Mouse (Mus musculus) frontal cortex, postnatal 10 days (tissue): Measurements from ENCODE around the gene Nanos2.

Experiments
- DNase-seq, 2 experiments: peaks; one replicate each; pipeline ENCODE4 v3.0.0; 2022; ENCODE audit warnings: low spot score in 2 of 2, mixed read lengths in 1 of 2

The Nanos2 gene

DNA sequence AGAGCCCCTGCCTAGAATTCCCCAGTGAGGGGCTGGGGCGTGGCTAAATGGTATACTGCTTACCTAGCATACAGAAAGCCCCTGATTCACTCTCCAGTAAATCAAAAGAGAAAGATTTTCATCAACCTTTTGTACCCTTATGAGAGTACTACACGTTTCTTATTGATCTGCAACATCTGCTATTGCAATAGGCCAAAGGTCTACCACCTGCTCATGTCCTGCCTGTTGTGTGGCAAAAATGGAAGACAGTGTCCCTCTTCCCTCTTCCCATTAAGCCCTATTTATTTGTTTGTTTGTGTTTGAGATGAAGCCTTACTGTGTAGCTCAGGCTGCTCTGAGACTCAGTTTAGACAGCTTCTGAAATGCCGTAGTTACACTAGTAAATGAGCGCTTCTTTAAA lies 28.8 kb downstream of the Nanos2 start:
- DNase-seq = no peak

GRCm38 (mm10) chr7:19017909-19018308 lies 30.7 kb downstream of the Nanos2 start:
- DNase-seq = no peak

DNA sequence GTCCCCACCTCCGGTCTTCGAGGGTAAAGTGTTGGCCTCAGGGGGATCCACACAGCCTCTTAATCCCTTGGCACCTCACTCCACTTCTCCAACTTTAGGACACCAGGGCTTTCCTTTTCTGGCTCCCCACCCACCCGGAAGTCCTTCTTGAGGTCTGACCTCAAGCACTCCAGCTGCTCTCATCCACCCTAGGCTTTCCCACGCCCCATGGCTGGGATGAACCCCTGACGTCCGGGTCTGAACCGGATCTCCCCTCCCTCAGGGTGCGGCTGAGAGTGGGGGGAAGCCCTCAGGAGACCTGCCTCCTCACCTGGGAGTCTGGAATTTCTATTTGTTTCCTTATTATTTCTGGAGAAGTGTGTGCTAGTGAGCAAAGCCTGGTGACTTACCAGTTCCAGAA lies 33.8 kb downstream of the Nanos2 start:
- no peak for DNase-seq

DNA sequence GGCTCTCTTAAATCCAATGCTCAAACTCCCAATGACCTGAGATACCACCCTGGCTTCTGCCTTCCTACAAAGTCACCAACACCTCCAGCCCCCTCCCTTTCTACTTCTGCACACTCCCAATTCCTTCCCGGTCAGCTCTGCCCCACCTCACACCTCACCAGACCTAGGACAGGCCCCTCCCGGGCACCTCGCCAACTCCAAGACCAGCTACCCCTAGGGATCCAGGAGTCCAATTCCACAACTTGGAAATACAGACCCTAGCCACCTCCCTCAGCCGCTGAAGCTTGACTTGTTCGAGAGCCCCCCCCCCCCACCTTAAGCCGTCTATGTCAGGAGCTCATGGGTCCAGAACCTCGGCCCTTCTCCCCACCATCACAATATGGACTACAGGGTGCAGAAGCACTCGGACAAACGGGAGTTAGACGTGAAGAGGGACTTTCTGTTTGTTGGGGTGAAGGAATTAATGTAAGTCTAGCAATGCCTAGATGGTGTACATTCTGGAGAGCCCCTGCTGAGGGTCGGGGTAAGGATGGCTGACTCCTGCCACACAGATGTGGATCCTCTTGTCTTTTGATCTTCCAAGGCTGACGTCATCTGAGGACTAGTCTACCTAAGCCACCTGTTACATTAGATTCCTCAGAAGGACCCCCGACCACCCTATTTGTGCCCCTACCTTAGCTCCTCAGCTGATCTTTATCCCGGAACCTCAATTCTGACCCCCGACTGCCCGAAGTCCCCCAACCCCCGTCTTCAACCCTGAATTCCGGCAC lies 35.2 kb downstream of the Nanos2 start:
- DNase-seq = no peak

DNA sequence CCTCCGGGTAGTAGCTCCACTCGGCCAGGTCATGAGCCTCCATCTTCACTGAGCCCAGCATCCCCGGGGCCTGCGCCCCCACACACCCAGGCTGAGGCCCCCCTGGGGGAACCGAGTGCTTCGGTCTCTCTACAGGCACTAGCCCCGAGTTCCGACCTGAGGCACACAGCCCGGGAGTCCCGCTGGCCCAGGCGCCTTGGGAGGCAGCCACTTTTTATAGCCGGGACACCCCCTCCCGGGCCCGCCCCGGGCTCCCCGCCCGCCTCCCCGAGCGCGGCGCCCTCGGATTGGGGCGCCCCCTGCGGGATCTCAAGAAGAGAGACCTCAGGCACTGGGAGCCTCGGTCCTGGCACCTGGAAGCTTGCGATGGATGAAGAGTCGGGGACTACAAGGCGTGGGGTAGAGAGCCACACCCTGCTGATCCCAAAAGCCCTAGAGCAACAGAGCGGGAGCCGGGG lies 36.2 kb downstream of the Nanos2 start, which contains the start of gene Foxa3:
Gene Foxa3 (minus strand): TSS at position 182 of the 458 bp plus-strand sequence.
- DNase-seq = peak; percentile 50 to 55

- peak; percentile 91 to 95 for DNase-seq
Observed at GRCm38 (mm10) chr7:19024096-19024506, 36.9 kb downstream of the Nanos2 start, which contains the start of gene Sympk. TSS of gene Sympk (plus strand) at chr7:19024377.

DNA sequence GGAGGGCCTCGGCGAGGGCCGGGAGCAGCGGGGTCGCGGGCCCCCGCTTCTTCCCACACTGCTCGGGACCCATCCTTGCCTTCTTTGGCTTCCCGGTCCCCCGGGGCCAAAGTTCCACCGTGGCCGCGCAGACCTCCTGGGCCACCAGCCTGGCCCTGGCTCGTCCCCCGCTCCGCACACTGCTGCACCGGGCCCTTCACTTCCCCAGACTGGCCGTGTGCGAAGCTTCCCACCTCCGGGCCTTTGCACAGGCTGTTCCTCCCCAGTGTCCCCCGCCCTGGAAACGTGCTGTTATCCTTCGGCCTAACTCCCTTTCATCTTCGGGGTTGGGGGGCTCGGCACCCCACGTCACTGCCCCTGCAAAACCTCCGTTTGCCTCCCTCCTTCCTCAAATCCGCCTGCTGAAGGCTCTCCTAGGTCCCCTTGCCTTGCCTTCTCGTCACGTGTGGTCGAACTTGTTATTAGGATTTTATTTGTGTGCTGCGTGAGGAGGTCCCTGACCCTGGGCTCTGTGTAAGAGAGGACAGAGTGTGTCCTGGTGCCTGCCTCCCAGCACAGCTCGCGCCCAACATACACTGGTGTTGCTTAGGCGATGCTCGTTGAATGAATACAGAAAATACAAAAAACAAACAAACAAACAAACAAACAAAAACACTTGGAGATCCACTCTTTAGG lies 37.5 kb downstream of the Nanos2 start:
- DNase-seq = no peak

DNA sequence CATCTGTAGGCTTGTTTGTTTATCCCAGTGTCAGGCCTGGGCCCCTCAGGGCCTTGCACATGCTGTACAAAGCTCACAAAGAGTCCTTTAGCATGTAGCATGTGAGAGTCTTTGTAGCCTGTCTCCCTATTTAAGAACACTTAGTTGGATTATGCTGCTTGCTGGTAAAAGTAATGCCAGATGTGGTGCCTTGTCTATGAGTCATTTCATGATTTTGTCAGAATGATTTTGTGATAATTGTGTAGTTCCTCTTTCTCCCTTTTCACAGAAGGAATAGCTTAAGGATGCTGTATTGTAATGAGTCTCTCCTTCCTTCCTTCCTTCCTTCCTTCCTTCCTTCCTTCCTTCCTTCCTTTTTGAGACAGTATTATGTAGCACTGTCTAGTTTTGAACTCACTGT lies 40.9 kb downstream of the Nanos2 start:
- DNase-seq = no peak

GRCm38 (mm10) chr7:19029084-19029653 lies 42.0 kb downstream of the Nanos2 start:
- no peak for DNase-seq

GRCm38 (mm10) chr7:19031641-19032040 lies 44.4 kb downstream of the Nanos2 start:
- no peak for DNase-seq
